Mouse (Mus musculus): Measurements from ENCODE around the gene Trhr2. TPM values are rescaled to one million over a fixed set of nuclear protein-coding genes. Genes with fewer than 3 reads are reported as not detected.

The Trhr2 gene
- polyA plus RNA-seq (2012; rRNA removed): 0.66 and 0.67 TPM in 2 replicates

GRCm38 (mm10) chr8:122360696-122361416, at the start of gene Trhr2:
Gene Trhr2, minus strand, starts transcription at chr8:122360746.

GRCm38 (mm10) chr8:122376365-122377231, 16.1 kb upstream of the Trhr2 start, which contains the start of gene Zc3h18:
Gene Zc3h18, plus strand, starts transcription at chr8:122376609.

Other genes with a start within 250 kb of the Trhr2 start
- 6.6 and 6.8 TPM in 2 replicates for gene Zfpm1, start 78.6 kb downstream of the Trhr2 start, polyA plus RNA-seq (2012; rRNA removed)
- gene Zc3h18, start 15.9 kb upstream of the Trhr2 start, polyA plus RNA-seq (2012; rRNA removed): 34.3 and 36.5 TPM in 2 replicates
- 0.44 and 0.49 TPM in 2 replicates for gene Il17c, start 61.3 kb upstream of the Trhr2 start, polyA plus RNA-seq (2012; rRNA removed)
- gene Cyba, start 72.2 kb upstream of the Trhr2 start, polyA plus RNA-seq (2012; rRNA removed): 16.3 and 19.0 TPM in 2 replicates
- 94.1 and 97.0 TPM in 2 replicates for gene Mvd, start 82.7 kb upstream of the Trhr2 start, polyA plus RNA-seq (2012; rRNA removed)
- gene Snai3, start 100.0 kb upstream of the Trhr2 start, polyA plus RNA-seq (2012; rRNA removed): 0.25 TPM in 1 of 2 replicates, not detected in the other
- 48.6 TPM in 2 replicates for gene Rnf166, start 115.3 kb upstream of the Trhr2 start, polyA plus RNA-seq (2012; rRNA removed)
- gene Ctu2, start 115.4 kb upstream of the Trhr2 start, polyA plus RNA-seq (2012; rRNA removed): 94.0 and 94.5 TPM in 2 replicates
- 16.1 and 19.0 TPM in 2 replicates for gene Piezo1, start 190.6 kb upstream of the Trhr2 start, polyA plus RNA-seq (2012; rRNA removed)
- 10.5 and 11.4 TPM in 2 replicates for gene Cdt1, start 207.3 kb upstream of the Trhr2 start, polyA plus RNA-seq (2012; rRNA removed)
- 117 and 121 TPM in 2 replicates for gene Aprt, start 216.2 kb upstream of the Trhr2 start, polyA plus RNA-seq (2012; rRNA removed)